Mouse (Mus musculus) mouse trophoblast stem cell (cell line): Measurements from ENCODE around the gene Eif3g.

Source experiments
- in situ Hi-C, 2 experiments: fragments of 300-500 bp; cut with MseI, MboI; formaldehyde crosslinking; loops; 2 replicates in 1 of 2; 3 replicates in 1 of 2; pipeline ENCODE4 v1.15.1; 2025

Gene Eif3g

DNA sequence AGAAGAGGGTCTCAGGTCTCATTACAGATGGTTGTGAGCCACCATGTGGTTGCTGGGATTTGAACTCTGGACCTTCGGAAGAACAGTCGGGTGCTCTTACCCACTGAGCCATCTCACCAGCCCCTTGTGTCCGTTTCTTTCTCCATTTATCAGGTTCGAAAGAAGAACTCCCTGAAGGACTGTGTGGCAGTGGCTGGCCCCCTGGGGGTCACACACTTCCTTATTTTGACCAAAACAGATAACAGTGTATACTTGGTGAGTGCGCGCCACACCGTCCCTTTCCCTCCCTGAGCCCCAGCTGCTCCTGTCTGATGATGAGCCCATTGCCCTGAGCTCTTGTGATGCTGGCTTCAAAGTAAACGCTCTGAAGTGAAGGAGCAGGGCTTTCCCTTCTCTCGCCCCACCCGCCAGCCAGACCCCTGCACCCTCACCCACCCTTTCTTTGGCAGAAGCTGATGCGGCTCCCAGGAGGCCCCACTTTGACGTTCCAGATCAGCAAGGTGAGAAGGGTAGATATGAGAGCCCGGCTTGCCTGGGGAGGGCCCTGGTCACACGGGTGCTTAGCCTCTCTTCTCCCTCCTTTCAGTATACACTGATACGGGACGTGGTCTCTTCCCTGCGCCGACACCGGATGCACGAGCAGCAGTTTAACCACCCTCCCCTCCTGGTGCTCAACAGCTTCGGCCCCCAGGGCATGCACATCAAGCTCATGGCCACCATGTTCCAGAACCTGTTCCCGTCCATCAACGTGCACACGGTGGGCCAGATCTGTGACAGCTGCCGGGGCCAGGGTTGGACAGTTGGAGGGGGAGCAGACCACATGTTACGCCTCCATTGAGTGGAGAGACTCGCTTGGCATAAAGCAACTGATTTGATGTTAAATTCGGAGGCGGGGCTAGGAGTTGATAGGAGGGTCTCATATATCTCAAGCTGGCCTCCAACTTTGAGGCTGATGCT is 9.0 kb downstream of the Eif3g start:
- in situ Hi-C loops: no loop called here

DNA sequence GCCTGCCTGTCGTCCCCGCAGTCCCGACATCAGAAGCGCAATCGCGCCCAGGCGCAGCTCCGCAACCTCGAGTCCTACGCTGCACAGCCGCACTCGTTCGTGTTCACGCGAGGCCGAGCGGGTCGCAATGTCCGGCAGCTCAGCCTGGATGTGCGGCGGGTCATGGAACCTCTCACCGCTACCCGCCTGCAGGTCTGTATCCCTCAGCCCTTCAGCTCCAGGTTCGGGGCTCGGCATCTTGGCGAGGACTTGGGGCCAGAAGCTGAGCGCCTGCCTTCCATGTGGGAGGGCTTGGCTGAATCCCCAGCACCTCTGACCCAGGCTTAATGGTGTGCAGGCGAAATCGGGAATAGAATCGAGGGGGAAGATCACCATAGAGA is 10.0 kb downstream of the Eif3g start:
- in situ Hi-C loops: no loop called here

DNA sequence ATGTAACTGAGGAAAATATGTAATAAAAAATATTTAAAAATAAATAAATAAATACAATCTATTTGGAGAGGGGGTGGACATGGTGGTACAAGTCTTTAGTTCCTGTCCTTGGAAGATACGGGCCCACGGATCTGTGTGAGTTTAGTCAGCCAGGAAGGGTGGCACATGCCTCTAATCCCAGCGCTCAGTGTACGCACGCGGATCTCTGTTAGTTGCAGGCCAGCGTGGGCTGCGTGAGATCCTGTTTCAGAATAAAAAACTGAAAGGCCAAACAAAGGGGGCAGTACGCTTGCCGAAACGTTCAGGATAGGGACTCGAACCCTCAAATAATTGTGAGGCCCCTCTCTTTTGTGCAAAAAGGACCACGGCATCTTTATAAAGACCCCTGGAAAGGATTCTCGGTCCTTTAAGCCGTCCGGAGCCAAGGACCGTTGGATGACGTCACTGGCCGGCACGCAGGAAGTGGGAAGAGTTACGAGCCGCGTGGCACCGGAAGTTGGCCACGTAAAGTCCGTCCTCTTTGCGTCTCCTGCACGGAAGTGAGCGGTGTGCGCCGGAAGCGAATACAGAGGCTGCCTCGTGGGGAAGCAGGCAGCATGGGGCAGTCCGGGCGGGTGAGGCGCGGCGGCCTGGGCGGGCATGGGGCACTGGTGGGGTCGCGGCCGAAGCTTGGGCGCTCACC is 10.6 kb downstream of the Eif3g start, which contains the start of gene Ppan:
Gene Ppan (plus strand): TSS at position 472 of the 682 bp plus-strand sequence.
- in situ Hi-C loops: no loop called here

DNA sequence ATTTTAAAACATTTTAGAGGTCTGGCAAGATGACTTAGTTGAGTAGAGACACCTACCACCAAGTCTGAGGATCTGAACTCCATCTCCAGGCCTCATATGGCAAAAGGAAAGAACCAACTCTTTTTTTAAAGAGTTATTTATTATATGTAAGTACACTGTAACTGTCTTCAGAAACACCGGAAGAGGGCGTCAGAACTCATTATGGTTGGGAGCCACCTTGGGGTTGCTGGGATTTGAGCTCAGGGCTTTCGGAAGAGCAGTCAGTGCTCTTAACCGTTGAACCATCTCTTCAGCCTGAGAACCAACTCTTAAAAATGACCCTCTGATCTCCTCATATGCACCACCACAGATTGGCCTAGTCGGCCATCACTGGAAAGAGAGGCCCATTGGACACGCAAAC is 11.2 kb downstream of the Eif3g start:
- in situ Hi-C loops: no loop called here

DNA sequence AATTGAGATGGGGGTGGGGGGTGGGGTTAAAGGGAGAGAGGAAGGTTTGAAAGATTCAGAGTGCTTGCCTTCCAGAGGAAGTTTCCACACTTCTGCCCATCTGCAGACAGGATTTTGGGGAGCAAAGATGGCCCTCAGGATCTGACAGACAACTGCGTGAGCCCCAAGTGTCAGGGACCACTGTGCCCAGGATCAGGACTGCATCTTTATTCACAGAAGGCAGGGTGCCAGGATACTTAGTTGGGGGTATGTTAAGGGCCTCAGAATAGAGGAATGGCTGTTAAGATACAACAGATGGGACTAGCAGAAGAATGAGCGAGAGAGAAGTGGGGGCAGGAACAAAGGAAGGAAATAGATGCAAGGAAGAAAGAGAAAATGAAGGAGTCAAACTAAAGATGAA is 11.9 kb downstream of the Eif3g start:
- in situ Hi-C loops: no loop called here

DNA sequence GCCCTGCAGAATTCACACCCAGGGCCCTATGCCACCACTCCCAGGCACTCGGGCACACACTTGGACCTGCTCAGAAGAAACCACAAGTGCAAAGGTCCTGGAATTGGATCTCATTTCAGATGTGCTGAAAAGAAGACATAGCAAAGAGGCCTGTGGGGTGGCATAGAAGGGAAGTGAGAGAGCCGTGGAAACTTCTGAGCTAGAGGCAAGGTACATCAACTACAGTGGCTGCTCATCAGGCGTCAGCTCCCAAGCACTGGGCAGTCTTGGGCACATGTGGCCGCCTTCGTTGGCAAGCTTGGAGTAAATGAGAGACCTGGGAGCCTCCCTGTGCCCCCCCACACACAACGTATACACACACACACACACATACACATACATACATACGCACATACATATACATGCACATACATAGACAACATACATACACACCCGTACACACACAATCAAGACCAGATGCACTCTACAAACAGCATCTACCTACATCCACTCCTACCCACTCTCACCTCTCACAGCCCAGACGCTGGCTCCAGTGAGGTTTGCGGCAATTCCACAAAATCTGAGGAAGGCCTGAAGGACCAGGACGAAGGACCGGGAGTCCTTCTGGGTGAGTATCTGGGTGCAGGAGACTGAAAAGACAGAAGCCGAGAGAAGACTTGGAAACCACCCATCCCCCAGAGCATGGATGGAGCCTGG is 19.2 kb downstream of the Eif3g start, which contains the start of gene Angptl6:
Gene Angptl6 (minus strand): TSS at position 631 of the 696 bp plus-strand sequence.
- in situ Hi-C loops: no loop called here

DNA sequence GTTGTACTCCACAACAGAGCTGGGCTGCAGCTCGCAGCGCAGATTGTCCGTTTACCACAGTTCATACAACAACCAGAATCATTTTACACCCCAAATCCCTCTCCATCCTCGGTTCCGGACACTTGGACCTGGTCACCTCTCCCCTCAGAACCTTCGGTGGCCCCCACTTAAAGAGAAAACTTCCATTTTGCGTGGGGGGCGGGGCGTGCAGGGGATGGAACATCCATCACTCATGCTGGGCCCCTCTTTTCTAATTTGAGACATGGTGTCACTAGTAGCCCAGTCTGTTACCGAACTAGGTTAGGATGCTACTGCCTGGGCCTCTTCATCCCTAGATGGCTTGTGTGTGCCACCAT is 19.7 kb downstream of the Eif3g start:
- in situ Hi-C loops: no loop called here

DNA sequence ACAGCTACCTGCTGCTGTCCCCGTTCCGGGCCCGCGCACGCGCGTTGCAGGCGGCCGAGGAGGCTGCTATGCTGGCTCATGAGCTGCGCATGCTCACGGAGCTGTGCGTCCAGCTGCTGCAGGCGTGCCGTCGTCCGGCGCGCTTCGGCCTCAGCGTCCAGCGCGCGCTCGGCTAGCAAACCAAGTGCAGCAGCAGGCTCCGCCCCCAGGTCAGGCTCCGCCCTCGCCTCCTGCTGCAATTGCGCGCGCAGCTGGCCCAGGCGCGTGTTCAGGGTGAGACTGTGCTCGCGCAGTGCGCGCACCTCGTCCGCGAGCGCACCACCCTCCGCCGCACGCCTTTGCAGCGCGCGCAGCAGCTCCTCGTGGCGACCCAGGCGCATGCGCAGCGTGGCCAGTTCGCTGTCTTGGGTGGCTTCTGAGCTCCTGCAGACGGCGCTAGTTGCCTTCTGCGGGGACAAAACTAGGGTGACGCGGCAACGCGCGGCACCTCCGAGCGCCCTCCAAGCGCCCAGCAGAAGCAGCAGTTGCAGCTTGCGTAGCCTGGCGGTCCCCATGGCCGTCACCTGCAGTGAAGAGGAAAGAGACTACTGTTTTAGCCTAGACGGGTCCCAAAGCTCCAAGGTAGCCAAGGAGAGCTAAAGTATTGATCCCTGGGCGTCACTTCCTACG is 20.2 kb downstream of the Eif3g start:
- in situ Hi-C loops: no loop called here

DNA sequence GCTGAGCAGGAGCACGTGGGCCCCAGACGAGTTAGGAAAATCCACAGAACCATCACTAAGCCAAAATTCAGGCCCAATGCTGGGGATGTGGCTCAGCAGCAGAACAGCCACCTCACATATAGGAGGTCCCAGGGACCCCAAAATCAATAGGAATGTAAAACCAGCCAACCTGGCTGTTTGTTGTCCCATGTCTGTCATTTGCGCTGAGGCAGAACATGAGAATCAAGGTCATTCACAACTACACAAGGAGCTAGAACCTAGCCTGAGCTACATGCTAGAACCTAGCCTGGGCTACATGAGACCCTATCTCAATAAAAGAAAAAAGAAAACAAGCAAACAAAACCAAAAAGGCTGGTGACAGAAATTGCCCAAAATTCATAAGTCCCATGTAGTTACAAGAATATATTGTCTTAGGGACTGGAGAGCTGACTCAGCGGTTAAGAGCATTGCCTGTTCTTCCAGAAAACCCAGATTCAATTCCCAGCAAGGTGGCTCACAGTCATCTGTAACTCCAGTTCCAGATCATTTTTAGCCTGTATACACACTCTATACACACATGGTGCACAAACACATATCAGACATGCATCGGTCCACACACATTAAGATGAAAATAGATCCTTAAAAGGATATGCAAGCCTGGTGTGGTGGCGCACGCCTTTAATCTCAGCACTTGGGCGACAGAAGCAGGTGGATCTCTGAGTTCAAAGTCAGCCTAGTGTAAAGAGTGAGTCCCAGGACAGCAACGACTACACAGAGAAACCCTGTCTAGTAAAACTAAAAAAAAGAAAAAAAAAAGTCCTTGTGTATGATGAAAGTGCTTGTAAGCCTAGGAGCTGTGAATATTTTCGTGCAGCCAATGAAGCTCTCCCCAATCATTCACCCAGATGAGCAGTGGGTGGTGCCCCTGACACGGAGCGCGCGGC is 21.0 kb downstream of the Eif3g start:
- in situ Hi-C loops: no loop called here

DNA sequence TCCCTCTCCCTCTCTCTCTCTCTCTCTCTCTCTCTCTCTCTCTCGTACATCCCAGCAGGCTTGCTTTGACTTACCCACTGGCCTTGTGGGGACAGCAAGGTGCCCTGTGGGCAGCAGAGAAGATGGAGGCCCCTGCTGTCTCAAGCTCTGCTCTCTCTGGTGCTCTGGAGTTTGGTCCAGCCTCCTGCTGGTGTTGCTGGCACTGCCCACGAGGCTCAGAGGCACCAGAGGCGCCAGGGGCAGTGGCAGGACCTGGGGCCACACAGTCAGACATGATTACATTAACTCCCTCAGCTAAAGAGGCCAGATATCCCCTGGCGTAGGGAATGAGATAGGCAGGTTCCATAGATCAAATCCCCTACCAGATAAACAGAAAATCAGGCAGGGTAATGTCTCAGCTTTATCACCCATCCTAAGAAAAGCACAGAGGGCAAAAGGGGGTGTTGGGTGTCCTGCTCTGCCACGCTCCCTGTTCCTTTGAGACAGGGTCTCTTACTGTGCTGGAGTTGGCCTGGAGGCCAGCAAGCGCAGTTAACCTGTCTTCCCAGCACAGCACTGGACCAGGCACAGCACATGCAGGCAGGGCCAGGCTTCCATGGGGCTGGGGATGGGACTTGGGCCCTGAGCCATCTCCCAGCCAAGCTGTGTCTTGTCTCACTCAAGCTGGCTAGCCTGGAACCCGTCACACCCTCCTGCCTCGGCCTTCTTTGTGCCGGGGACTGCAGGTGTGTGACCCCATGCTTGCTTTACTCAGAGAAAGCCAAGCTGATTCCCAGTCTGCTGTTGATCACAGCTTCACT is 21.9 kb downstream of the Eif3g start:
- in situ Hi-C loops: no loop called here

DNA sequence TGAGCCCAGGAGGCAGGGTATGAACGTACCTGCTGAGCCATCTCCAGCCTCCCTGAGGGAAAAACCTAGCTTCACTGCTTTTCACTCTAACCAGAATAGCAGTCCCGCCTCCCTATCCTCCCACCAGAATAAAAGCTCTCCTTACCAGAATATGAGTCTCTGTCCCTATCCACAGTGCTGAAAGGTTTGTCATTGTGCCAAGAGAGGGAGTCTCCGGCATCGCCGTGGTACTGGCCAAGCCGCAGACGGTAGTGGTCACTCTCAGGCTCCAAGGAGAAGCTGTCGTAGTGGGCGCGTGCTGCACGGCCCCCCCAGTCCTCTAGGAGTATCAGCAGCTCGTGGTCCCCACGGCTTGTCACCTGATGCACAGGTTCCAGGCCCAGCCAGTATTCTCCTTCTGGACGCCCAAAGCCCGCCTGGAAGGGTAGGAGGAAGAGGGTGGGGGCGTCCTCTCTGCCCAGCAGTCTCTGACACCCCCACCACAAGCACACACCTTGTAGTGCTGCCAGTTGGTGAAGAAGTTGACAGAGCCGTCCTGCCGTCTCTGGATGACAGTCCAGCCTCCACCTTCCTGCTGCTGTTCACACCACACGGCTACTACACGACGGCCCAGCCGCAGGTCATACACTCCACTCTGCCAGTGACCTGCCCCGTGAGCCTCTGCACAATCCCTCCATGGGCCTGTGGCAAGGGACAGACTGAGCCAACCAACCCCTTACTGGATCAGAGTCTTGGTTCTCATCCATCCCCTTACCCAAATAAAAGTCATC is 23.2 kb downstream of the Eif3g start:
- in situ Hi-C loops: no loop called here

DNA sequence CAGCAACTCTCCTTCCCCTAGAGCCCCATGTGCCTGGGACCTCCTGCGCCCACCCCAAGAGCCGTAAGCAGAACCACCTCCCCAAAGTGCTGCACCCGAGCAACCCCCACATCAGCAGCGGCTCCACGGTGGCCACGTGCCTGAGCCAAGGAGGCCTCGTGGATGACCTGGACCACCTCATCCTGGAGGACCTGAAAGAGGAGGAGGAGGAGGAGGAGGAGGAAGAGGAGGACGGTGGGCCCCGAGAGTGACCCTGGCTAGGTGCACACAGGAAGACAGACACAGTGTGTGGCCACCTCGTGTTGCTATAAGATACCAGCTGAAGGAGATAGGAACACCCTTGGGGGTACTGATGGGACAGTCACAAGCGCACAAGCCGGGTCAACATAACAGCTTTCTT is 24.9 kb downstream of the Eif3g start:
- in situ Hi-C loops: no loop called here

DNA sequence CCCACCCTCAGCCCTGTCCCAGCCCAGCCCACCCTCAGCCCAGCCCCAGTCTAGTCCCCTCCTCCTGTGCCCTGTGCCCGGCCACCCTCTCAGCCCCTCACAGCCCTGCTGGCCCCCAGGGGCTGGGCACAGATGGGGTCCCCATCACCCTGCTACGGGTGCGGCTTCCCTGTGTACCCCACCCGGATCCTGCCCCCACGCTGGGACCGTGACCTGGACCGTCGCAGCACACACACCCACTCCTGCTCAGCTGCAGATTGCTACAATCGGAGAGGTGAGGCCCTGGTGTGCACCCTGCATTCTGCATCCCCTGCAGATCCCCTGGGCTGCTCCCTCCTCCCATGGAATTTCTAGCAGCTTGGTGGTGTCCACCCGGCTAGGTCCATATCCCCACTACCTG is 25.4 kb downstream of the Eif3g start:
- in situ Hi-C loops: no loop called here

DNA sequence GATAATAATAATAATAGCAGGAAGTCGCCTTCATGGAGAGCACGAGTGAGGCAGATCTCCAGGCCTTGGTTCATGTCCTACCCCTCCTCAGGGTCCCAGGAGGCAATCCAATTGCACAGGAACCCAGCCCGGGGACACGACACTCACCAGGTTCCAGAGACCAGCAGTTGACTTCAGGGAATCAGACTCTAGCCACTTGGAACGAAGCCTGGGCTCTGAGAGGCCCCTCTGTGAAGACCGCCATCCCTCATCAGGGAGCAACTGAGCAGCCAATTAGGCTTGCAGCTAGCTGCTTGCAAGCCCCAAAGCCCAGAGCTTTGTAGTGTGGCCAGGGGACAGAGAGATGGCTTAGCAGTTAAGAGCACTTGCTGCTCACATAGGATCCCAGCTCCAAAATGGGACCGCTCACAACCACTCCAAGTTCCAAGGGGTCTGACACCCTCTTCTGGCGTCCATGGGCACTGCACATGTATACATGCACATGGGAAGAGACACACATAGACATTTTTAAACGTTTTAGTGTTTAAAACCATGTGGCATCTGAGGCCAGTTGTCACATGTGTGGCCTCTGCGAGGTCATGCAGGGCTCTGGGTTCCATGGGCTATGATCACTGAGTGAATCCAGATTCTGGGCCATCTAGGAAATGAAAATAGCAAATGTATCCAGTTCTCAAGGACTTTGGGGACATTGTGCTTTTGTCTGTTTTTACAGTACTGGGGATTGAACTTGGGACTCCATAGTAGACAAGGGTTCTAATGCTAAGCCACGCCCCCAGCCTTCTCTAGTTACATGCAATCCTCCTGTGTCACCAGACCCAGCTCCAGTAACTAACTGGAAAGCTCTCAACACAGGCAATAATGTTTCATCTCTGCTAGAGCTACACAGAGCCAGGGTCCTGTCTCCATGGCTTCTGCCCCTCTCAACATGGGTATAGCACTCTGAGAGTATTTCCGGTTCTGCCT is 27.9 kb downstream of the Eif3g start:
- in situ Hi-C loops: no loop called here

DNA sequence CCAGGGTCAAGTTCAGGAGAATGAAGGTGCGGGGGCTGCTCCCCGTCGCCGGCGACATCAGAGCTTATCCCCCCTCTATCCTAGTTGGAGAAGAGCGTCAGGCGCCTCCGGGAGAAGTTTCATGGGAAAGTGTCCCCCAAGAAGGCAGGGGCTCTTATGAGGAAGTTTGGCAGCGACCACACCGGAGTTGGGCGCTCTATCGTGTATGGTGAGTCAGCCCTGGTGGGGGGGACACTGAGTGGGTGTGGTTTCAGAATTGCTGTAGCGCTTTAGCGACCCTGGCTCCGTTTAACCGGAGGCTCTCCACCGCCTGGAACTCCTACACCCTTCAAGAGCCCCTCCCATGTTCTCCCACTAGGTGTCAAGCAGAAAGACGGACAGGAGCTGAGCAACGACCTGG is 29.2 kb downstream of the Eif3g start:
- in situ Hi-C loops: no loop called here

DNA sequence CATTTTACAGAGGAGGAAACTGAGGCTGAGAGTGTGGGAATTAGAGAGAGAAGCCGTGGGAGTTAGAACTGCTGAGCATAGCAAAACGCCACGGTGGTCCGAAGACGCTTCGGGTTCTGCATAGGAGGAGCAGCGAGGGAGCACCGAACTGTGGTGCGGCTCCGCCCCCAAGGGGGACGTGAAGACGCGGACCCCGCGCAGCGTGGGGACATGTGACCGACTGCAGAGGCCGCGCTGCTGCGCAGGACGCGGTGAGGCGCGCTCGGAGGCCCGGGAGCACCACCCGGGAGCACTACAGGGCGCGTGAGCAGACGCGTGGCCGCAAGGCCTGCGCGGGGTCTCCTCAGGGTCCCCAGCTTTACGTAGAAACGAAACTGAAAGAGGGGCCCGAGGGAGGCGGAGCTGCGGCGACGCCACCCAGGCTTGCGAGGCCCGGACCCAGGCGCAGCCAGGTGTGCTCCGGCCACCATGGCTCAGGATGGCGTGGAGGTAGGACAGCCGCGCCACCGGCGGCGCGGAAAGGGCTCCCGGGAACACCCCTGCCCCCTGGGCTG is 29.9 kb downstream of the Eif3g start, which contains the start of gene A230050P20Rik:
Gene A230050P20Rik (plus strand): TSS at position 195 of the 554 bp plus-strand sequence.
- in situ Hi-C loops: no loop called here

DNA sequence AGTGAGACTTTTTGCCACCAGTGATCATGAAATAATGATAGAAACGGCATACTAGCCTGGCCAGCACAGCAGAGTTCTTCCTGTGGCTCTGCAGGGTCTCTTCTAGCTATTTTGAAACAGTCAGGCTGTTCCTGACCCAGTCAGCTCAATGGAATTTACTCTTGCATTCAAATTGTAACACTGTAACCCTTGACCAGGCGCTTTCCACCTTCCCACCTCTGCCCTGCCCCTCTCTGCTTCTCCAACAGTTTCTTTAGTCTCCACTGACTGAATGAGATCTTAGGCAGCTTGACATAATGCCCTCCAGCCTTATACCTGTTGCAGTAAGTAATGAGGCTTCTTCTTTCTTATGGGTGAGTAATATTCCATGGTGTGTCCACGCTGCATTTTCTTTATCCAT is 31.5 kb downstream of the Eif3g start:
- in situ Hi-C loops: no loop called here

DNA sequence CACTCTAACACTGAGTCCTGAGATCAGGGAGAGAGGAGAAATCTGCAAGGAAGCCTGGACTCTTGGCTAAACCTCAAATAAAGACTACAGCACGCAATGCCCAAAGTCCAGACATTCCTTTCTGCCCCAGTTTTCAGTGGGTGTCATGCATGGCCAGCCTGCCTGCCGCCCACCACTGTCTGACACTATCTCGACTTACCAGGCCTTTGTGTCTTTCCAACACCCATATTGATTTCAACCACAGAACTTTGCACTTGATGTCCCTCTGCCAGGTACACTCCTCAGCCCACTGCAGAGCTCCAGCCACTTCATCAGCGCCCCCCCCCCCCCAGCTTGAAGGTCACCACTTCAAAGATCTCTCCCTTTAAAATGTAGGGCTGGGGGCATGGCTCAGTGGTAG is 36.2 kb downstream of the Eif3g start:
- in situ Hi-C loops: no loop called here
